Mouse (Mus musculus) E14TG2a.4 (cell line): ENCODE measurements at regions not wholly inside any gene's neighbourhood (a gene's known extent, or its start where the extent isn't known, plus 50 kb on each side); places are given as distances from the start of the nearest gene placed in this dataset.

Experiments used
- CTCF ChIP-seq: conservative IDR thresholded peaks from 2 replicates; pipeline ENCODE4 v1.5.1; 2014; ENCODE audit warnings: low read length
- NANOG ChIP-seq: IDR thresholded peaks from 2 replicates; pipeline ENCODE4 v1.6.1; 2014; ENCODE audit warnings: borderline replicate concordance, low read length, mixed read lengths
- POU5F1 ChIP-seq: IDR thresholded peaks from 2 replicates; pipeline ENCODE4 v1.6.1; 2014; ENCODE audit warnings: low read length, borderline replicate concordance

- TF ChIP-seq CTCF (no peak), NANOG (no peak), POU5F1 (no peak)
Observed at GRCm38 (mm10) chr8:98309405-98309990, 1106.8 kb downstream of the Cdh8 start.
